Comparison of ENCODE assay signal across 8 mouse cellular contexts in the genomic region with DNA sequence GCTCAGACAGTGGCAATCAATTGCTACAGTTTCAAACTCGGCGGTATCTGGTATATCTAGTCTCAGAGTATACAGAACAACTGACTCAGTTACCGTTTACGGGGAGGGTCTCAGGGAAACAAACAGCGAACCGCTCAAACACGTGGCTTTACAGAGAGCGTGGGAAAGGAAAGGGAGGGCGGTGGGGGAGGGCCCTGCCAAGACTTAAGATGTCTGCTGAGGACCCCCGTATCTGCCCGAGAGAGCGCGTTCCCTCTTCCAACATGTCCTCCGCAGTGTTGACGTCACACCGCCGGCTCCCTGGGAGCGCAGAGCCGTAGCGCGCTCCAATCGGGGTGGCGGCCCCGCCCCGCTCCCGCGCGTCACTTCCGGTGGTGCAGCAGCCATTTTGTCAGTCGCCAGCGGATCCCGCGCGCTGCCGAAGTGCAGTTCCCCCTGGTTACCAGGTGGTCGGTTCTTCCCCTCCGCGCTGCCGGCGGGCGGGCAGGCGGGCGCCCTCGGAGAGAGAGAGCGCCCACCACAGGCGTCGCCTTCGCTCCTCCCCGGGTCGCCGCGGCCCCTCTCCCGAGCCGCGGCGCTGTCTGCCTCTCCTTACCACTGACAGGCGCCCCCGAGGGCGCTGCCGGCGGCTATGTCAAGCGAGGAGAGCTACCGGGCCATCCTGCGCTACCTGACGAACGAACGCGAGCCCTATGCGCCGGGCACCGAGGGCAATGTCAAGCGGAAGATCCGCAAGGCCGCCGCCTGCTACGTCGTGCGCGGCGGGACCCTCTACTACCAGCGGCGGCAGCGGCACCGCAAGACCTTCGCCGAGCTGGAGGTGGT. TPM values are rescaled to one million over a fixed set of nuclear protein-coding genes. Genes with fewer than 3 reads are reported as not detected.
A peak's percentile ranks its signal among the peaks of the same experiment; 100 is the strongest.
DNase-seq lines count a peak whose midpoint lies in the region; ATAC-seq lines count a peak whose summit lies in the region.

A gene (plus strand): TSS at position 453 of the 825 bp plus-strand sequence.

- WGBS in forebrain, embryonic 14.5 days: under 1% methylated on average over 72 of the region's 86 CpGs
- under 1% methylated on average over 81 of the region's 86 CpGs for WGBS in neural tube, embryonic 15.5 days

- H3K4me2 ChIP-seq in forebrain, embryonic 14.5 days (ENCODE audit: low read length): peak within 1 kb of the TSS; percentile 81
- H3K4me2 ChIP-seq in neural tube, embryonic 15.5 days: peak within 1 kb of the TSS; percentile 72

- peak; percentile 98 for ATAC-seq in forebrain, embryonic 14.5 days
- peak; percentile 99 for ATAC-seq in neural tube, embryonic 15.5 days (ENCODE audit: low FRiP score)

- peaks cover 41% of the 10 kb centered on the region for H3K36me3 ChIP-seq in forebrain, embryonic 14.5 days (ENCODE audit: control insufficient read depth, insufficient read depth, low read length)
- peaks cover 37% of the 10 kb centered on the region for H3K36me3 ChIP-seq in neural tube, embryonic 15.5 days

- no peaks in the 10 kb centered on the region for H3K9me3 ChIP-seq in forebrain, embryonic 14.5 days (replicated peaks; ENCODE audit: control insufficient read depth, low read length)
- no peaks in the 10 kb centered on the region for H3K9me3 ChIP-seq in neural tube, embryonic 15.5 days (replicated peaks)

- peak; percentile 99 for DNase-seq in ES-CJ7 (ENCODE audit: low read depth, low spot score)
- DNase-seq in cerebellum, adult 11 months: peak; percentile 99
- peak; percentile 99 for DNase-seq in forebrain, embryonic 14.5 days (ENCODE audit: low spot score)
- DNase-seq in heart, postnatal 14 days: peak; percentile 100
- DNase-seq in layer of hippocampus, adult 11-12 months (ENCODE audit: low spot score): peak; percentile 99
- peak; percentile 99 for DNase-seq in lung, adult 18-20 months
- DNase-seq in testis, postnatal 14 days (ENCODE audit: low spot score): peak; percentile 99

- peak within 1 kb of the TSS; percentile 93 for H3K4me3 ChIP-seq in forebrain, embryonic 14.5 days (ENCODE audit: low read depth, low read length)
- peak within 1 kb of the TSS; percentile 88 for H3K4me3 ChIP-seq in neural tube, embryonic 15.5 days (replicated peaks)

- H3K9ac ChIP-seq in forebrain, embryonic 14.5 days (ENCODE audit: low read length): peak within 1 kb of the TSS; percentile 83
- peak within 1 kb of the TSS; percentile 87 for H3K9ac ChIP-seq in neural tube, embryonic 15.5 days (replicated peaks)

- H3K4me1 ChIP-seq in forebrain, embryonic 14.5 days (ENCODE audit: control insufficient read depth, insufficient read depth, low read length): peaks cover 11% of the 10 kb centered on the region
- peaks cover 45% of the 10 kb centered on the region for H3K4me1 ChIP-seq in neural tube, embryonic 15.5 days

- peak within 1 kb of the TSS; percentile 86 for H3K27ac ChIP-seq in forebrain, embryonic 14.5 days (ENCODE audit: low read depth, low read length)
- peak within 1 kb of the TSS; percentile 90 for H3K27ac ChIP-seq in neural tube, embryonic 15.5 days (replicated peaks)

- intact Hi-C loops in heart, postnatal 14 days (cut with DNase I): loop anchor here (2.0 to 5.0 kb wide), 2 partner anchors 55 to 89 kb away; a partner anchor contains a TSS

- no peaks in the 10 kb centered on the region for H3K27me3 ChIP-seq in forebrain, embryonic 14.5 days (replicated peaks; ENCODE audit: control insufficient read depth, insufficient read depth, low read length)
- no peaks in the 10 kb centered on the region for H3K27me3 ChIP-seq in neural tube, embryonic 15.5 days (replicated peaks)

RNA-seq across cellular contexts. Expression of the gene that starts here (rescaled TPM):
- polyA plus RNA-seq in forebrain, embryonic 14.5 days (2014; fragmentation: Nextera tagmentation; extraction: Ambion mirVana): 15.0 and 20.3 TPM in 2 replicates
- 10 to 100 TPM; 11.5 to 12.5 TPM for total RNA-seq in heart, postnatal 14 days (2021)
- 22.5 and 23.7 TPM in 2 replicates for polyA plus RNA-seq in neural tube, embryonic 15.5 days (2015; fragmentation: Nextera tagmentation; extraction: Ambion mirVana)

Comparison
In these comparisons a context has a peak if more than half of its experiments do, and no peak if none do; other contexts are left out.
1. Peak in every context shown above with its lines: DNase-seq, ATAC-seq, H3K4me3 ChIP-seq and H3K27ac ChIP-seq.